Mouse (Mus musculus) stomach, embryonic 14.5 days (tissue): ENCODE results near the gene Mrps14. TPM values are rescaled to one million over a fixed set of nuclear protein-coding genes. Genes with fewer than 3 reads are reported as not detected.

Experiments used
- ATAC-seq: fragments of 200-750 bp; cut with Nextera tagmentation; 2 replicates; pipeline ENCODE4 v1.8.0; 2017; ENCODE audit warnings: low read depth, moderate TSS enrichment; ENCODE audit not compliant: insufficient number of reproducible peaks, insufficient read depth, low FRiP score
- H3K27ac ChIP-seq: fragments of 300-500 bp; sonication (generic); 2 replicates; pipeline ENCODE4 v1.5.1; 2014; ENCODE audit warnings: mild to moderate bottlenecking, low read length, moderate library complexity, mixed read lengths
- H3K27me3 ChIP-seq: fragments of 300-500 bp; sonication (generic); 2 replicates; pipeline ENCODE4 v1.6.1; 2014; ENCODE audit warnings: low read length, control low read depth, mixed read lengths; ENCODE audit not compliant: control insufficient read depth, insufficient read depth
- H3K36me3 ChIP-seq: fragments of 300-500 bp; sonication (generic); 2 replicates; pipeline ENCODE4 v1.6.1; 2014; ENCODE audit warnings: mild to moderate bottlenecking, control low read depth, low read length, moderate library complexity, mixed read lengths; ENCODE audit not compliant: control insufficient read depth, insufficient read depth
- H3K4me1 ChIP-seq: fragments of 300-500 bp; sonication (generic); 2 replicates; pipeline ENCODE4 v1.6.1; 2014; ENCODE audit warnings: low read length, control low read depth, mixed read lengths; ENCODE audit not compliant: control insufficient read depth, insufficient read depth
- H3K4me2 ChIP-seq: fragments of 300-500 bp; sonication (generic); replicated peaks from 2 replicates; pipeline ENCODE4 v1.6.1; 2014; ENCODE audit warnings: low read depth, low read length, control low read depth
- H3K4me3 ChIP-seq: fragments of 300-500 bp; sonication (generic); 2 replicates; pipeline ENCODE4 v1.5.1; 2014; ENCODE audit warnings: low read depth, low read length, control low read depth
- H3K9ac ChIP-seq: fragments of 300-500 bp; sonication (generic); replicated peaks from 2 replicates; pipeline ENCODE4 v1.6.1; 2014; ENCODE audit warnings: low read depth, mild to moderate bottlenecking, control low read depth, low read length, moderate library complexity, mixed read lengths
- H3K9me3 ChIP-seq: fragments of 300-500 bp; sonication (generic); 2 replicates; pipeline ENCODE4 v1.6.1; 2016; ENCODE audit warnings: low read depth, low read length, control low read depth; ENCODE audit not compliant: control insufficient read depth
- WGBS: fragments of 180-500 bp; shearing (Covaris S2); extraction: QIAGEN DNeasy Blood & Tissue Kit; methylation state at CpG from one replicate; pipeline ENCODE4 v1.1.7; 2014; 5-methylcytosine and 5-hydroxymethylcytosine counted together
- polyA plus RNA-seq: library from polyadenylated mRNA; unstranded; fragments of >200 nt; fragmentation: Nextera tagmentation; extraction: Ambion mirVana; gene quantifications from 2 replicates; pipeline ENCODE4 v1.2.1, GENCODE M21; 2014

The Mrps14 gene
- 259 and 261 TPM in 2 replicates for polyA plus RNA-seq

DNA sequence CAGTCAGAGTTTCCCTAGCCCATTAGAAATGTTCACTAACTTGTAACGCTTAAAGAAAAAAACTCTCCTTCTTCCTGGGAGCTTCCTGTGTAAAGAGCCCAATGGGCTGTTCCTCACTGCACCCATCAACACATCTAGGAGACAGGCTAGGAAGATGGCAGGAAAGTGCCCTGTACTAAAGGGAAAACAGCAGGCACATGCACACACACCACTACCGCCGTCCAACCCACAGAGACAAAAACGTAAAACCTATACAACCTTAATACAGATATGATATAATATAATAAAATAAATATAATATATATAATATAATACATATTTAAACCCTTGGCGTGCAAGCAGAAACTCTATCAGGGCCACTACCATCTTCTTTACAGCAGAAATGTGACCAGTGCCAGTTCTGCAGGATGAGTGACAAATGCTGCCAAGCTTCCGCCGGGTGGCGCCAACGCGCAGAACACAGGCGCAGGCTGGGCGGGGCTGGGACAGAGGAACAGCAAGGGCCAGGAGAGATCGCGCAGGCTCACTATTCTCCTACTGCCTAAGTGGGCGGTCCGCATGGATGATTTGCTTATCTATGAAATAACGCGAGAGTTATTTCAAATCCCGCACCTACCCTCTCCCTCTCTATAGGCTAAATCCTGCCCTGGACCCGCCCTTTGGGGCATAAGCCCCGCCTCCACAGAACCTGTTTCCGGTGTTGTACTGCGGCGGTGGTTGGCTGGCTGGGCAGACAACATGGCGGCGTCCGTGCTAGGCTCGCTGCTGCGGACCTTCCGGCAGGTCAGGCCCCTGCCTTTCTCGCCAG lies at the start of gene Mrps14:
Gene Mrps14, plus strand, starts transcription at position 687 of the 808 bp plus-strand sequence.
- peak; percentile 100 for ATAC-seq
- Histone ChIP-seq H3K4me3 (peak within 1 kb of the TSS; percentile 79), H3K27me3 (no peaks in the 10 kb centered on the region), H3K4me2 (peak within 1 kb of the TSS; percentile 59), H3K27ac (peak within 1 kb of the TSS; percentile 72; the same call in 1 of the 2 replicates), H3K36me3 (peaks cover 8% of the 10 kb centered on the region; the same call in 1 of the 2 replicates), H3K9ac (peak within 1 kb of the TSS; percentile 75), H3K4me1 (no peaks in the 10 kb centered on the region), H3K9me3 (no peaks in the 10 kb centered on the region)
- WGBS: 5% methylated on average over 31 of the region's 31 CpGs

DNA sequence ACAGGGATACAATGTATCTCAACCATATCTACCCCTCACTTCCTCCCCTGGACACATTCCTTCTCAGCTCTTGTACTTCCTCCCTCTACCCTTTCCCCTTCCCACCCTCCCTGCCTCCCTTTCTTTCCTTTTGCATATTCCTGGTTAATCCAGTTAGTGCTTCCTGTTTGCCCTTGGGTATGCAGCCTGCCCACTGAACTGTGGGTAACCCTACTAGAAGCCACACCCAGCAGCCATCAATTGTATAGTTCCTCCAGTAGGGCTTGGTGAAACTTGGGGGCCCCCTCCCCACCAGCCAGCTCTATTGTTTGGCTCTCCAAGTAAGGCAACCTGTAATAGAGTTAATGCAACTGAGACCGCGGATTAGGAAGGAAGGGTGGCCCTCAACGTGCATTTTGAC lies 49.4 kb upstream of the Mrps14 start:
- Histone ChIP-seq H3K9ac (no peak overlapping the region), H3K4me2 (no peak overlapping the region), H3K36me3 (no peaks in the 10 kb centered on the region), H3K27me3 (no peaks in the 10 kb centered on the region), H3K4me3 (no peak overlapping the region), H3K4me1 (no peaks in the 10 kb centered on the region), H3K9me3 (no peaks in the 10 kb centered on the region), H3K27ac (no peak overlapping the region)
- ATAC-seq: no peak
- WGBS: 56% methylated on average over 3 of the region's 3 CpGs

DNA sequence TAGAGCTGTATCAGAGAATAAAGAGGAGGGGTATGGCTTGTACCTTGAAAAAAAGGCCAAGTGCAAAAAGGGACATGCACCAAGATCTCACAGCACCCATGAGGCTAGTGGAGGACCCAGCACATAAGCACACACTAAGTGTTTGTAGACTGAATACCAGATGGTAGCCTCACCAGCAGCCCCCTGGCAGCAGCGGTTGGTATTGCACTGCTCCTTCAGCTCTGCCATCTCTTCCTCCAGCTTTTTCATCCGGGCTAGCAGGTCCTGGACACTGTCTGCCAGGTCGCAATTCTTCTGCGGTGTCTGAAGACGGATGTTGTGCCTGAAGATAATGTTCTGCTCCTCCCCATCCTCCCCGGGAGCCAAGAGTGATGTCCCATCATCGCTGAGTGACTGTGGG lies 47.7 kb upstream of the Mrps14 start:
- Histone ChIP-seq H3K4me2 (no peak overlapping the region), H3K36me3 (no peaks in the 10 kb centered on the region), H3K9ac (no peak overlapping the region), H3K27me3 (no peaks in the 10 kb centered on the region), H3K4me1 (no peaks in the 10 kb centered on the region), H3K27ac (no peak overlapping the region), H3K9me3 (no peaks in the 10 kb centered on the region), H3K4me3 (no peak overlapping the region)
- WGBS: 75% methylated on average over 7 of the region's 7 CpGs
- no peak for ATAC-seq

DNA sequence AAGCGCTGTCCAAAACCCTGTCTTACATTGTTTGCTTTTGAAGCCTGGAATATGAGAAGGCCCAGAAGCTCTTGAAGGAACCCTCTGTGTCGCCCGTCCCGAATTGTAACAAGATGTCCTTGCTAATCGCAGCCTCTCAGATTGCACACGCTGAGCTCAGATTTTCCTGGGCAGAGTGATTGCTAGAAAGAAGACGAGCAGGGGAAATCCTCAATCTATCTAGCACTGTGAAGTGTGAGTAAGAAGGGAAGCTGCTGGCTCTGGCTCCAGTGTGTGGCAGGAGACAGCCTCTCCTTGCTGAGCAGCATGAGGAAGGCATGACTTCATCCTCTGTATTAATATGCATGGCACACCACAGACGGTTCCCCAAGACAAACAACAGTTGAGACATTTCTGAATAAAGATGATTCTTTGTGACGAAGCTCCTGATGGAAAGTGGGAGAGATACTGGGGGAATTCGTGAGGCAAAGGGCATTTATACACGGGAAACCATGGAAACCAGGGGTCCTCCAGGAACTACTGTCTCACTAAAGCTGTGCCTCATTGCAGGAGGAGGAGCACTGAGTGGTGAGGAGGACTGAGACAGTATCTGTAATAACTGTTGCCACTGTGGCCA lies 45.6 kb upstream of the Mrps14 start:
- Histone ChIP-seq H3K27me3 (no peaks in the 10 kb centered on the region), H3K4me2 (no peak overlapping the region), H3K4me3 (no peak overlapping the region), H3K27ac (no peak overlapping the region), H3K9ac (no peak overlapping the region), H3K36me3 (no peaks in the 10 kb centered on the region), H3K4me1 (no peaks in the 10 kb centered on the region), H3K9me3 (no peaks in the 10 kb centered on the region)
- WGBS: 58% methylated on average over 11 of the region's 11 CpGs
- no peak for ATAC-seq

DNA sequence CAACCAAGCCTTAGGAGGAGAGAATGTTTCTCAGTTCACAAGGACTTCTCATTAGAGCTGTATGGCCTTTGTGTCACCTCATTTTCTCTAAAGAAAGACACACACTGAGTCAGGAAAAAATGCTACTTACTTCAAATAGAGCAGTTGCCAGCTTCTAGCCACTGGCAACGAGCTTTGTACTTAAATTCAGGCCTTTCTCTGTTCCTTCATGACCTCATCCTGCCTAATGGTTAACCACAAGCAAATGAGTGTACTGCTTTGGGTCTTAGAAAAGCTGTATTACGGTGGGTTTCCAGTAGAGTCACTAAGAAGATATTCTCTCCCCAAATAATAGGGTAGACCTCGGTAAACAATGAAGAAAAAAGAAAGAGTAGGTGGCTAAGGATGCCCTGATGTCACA lies 44.3 kb upstream of the Mrps14 start:
- no peak overlapping the region; the same call in 1 of the 2 replicates for H3K27ac ChIP-seq
- H3K4me1 ChIP-seq: no peaks in the 10 kb centered on the region
- no peak overlapping the region for H3K4me3 ChIP-seq
- H3K36me3 ChIP-seq: no peaks in the 10 kb centered on the region
- no peaks in the 10 kb centered on the region for H3K27me3 ChIP-seq
- WGBS: 64% methylated on average over 3 of the region's 3 CpGs
- no peaks in the 10 kb centered on the region for H3K9me3 ChIP-seq
- H3K9ac ChIP-seq: no peak overlapping the region
- no peak overlapping the region for H3K4me2 ChIP-seq
- ATAC-seq: no peak

DNA sequence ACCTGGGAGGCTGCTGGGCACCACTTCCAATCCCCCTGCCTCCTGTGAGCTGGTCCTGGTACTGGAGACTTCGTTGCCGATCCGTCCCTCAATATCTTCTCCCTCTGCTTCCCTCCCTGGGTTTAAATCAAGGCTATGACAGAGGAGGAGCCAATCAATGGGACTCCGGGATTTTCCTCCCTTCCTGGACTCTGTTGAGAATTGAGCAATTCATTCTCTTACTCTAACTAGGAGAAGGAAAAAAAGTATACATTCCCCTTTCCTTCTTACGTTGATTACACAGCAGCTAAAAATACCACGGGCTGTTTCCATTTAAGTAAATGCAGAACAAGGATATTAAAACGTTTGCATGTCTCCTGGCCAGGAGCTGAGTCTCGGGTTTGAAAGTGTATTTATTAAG lies 41.5 kb upstream of the Mrps14 start, which contains the start of gene Tnn:
Gene Tnn, minus strand, starts transcription at position 101 of the 400 bp plus-strand sequence.
- Histone ChIP-seq H3K27me3 (no peaks in the 10 kb centered on the region), H3K4me2 (peak within 1 kb of the TSS; percentile 31), H3K4me1 (no peaks in the 10 kb centered on the region), H3K9me3 (no peaks in the 10 kb centered on the region), H3K36me3 (no peaks in the 10 kb centered on the region), H3K9ac (no peak within 1 kb of the TSS), H3K27ac (peak within 1 kb of the TSS; percentile 63), H3K4me3 (peak within 1 kb of the TSS; percentile 12; the same call in 1 of the 2 replicates)
- 46% methylated on average over 8 of the region's 8 CpGs for WGBS
- ATAC-seq: no peak

DNA sequence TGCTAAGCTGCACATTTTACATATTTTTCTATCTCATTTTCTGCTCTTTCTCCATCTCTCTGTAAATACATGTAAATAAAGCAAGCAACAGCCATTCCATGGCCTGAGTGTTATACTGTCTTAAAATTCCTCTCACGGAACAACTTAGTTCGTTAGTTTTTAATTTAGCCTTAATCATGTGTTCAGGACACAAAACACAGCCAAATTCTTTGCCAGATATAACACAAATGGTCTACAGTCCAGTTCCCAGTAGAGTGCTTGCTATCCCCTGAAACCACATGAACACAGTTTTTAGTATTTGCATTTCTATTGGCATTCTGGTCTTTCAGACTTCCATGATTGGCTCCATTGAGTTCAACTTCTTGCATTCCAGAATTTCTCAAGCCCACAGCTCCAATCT lies 36.8 kb upstream of the Mrps14 start:
- 95% methylated on average over 2 of the region's 2 CpGs for WGBS
- no peaks in the 10 kb centered on the region for H3K4me1 ChIP-seq
- H3K27me3 ChIP-seq: no peaks in the 10 kb centered on the region
- H3K27ac ChIP-seq: no peak overlapping the region
- H3K4me2 ChIP-seq: no peak overlapping the region
- H3K9me3 ChIP-seq: no peaks in the 10 kb centered on the region
- no peak overlapping the region for H3K9ac ChIP-seq
- H3K4me3 ChIP-seq: no peak overlapping the region
- H3K36me3 ChIP-seq: no peaks in the 10 kb centered on the region
- ATAC-seq: no peak

DNA sequence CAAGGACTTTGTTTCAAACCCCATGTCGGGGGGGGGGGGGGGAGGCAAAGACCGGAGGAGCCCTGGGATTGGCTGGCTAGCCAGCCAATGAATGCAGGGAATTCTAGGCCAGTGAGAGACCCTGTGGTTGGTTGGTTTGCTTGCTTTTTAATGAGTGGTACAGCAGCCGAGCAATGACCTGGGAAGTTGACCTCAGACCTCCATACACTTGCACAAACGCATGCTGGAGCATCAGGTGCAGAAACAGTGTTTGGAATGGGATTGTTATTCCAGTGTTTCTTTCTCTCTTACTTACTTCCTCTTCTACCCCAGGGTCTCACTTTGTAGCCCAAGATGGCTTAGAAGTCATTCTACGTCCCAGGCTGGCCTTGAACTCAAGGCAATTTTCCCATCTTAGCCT lies 28.4 kb upstream of the Mrps14 start:
- no peak overlapping the region for H3K4me2 ChIP-seq
- no peak for ATAC-seq
- H3K36me3 ChIP-seq: no peaks in the 10 kb centered on the region
- no peak overlapping the region for H3K9ac ChIP-seq
- WGBS: 60% methylated on average over 4 of the region's 5 CpGs
- H3K4me3 ChIP-seq: no peak overlapping the region
- H3K4me1 ChIP-seq: no peaks in the 10 kb centered on the region
- no peaks in the 10 kb centered on the region for H3K27me3 ChIP-seq
- H3K9me3 ChIP-seq: no peaks in the 10 kb centered on the region
- no peak overlapping the region for H3K27ac ChIP-seq
